Mouse (Mus musculus) embryonic facial prominence, embryonic 14.5 days (tissue): ENCODE measurements around the gene Otc. TPM values are rescaled to one million over a fixed set of nuclear protein-coding genes. Genes with fewer than 3 reads are reported as not detected.

ENCODE experiments used
- ATAC-seq: fragments of 200-750 bp; cut with Nextera tagmentation; 2 replicates; pipeline ENCODE4 v1.8.0; 2017; ENCODE audit warnings: low read depth, moderate number of reproducible peaks, moderate TSS enrichment
- DNase-seq: peaks from one replicate; pipeline ENCODE4 v3.0.0-alpha.2; 2015; ENCODE audit warnings: low spot score
- H3K27ac ChIP-seq: fragments of 300-500 bp; sonication (generic); replicated peaks from 2 replicates; pipeline ENCODE4 v1.5.1; 2014; ENCODE audit warnings: low read depth, mild to moderate bottlenecking, low read length, moderate library complexity
- H3K27me3 ChIP-seq: fragments of 300-500 bp; sonication (generic); replicated peaks from 2 replicates; pipeline ENCODE4 v1.6.1; 2014; ENCODE audit warnings: low read length; ENCODE audit not compliant: control insufficient read depth, insufficient read depth
- H3K36me3 ChIP-seq: fragments of 300-500 bp; sonication (generic); 2 replicates; pipeline ENCODE4 v1.6.1; 2014; ENCODE audit warnings: low read length, mixed read lengths; ENCODE audit not compliant: control insufficient read depth, insufficient read depth
- H3K4me1 ChIP-seq: fragments of 300-500 bp; sonication (generic); 2 replicates; pipeline ENCODE4 v1.6.1; 2014; ENCODE audit warnings: antibody characterized with exemption, low read length; ENCODE audit not compliant: control insufficient read depth, insufficient read depth
- H3K4me2 ChIP-seq: fragments of 300-500 bp; sonication (generic); 2 replicates; pipeline ENCODE4 v1.6.1; 2014; ENCODE audit warnings: low read depth, mild to moderate bottlenecking, low read length, moderate library complexity, mixed read lengths
- H3K4me3 ChIP-seq: fragments of 300-500 bp; sonication (generic); 2 replicates; pipeline ENCODE4 v1.5.1; 2014; ENCODE audit warnings: low read depth, mild to moderate bottlenecking, low read length
- H3K9ac ChIP-seq: fragments of 300-500 bp; sonication (generic); 2 replicates; pipeline ENCODE4 v1.6.1; 2014; ENCODE audit warnings: low read depth, mild to moderate bottlenecking, low read length, moderate library complexity, mixed read lengths
- H3K9me3 ChIP-seq: fragments of 300-500 bp; sonication (generic); 2 replicates; pipeline ENCODE4 v1.6.1; 2016; ENCODE audit warnings: low read length; ENCODE audit not compliant: control insufficient read depth
- WGBS: fragments of 180-500 bp; shearing (Covaris S2); extraction: QIAGEN DNeasy Blood & Tissue Kit; methylation state at CpG from one replicate; pipeline ENCODE4 v1.1.7; 2014; 5-methylcytosine and 5-hydroxymethylcytosine counted together
- polyA plus RNA-seq: library from polyadenylated mRNA; unstranded; fragments of >200 nt; fragmentation: Nextera tagmentation; extraction: Ambion mirVana; gene quantifications from 2 replicates; pipeline ENCODE4 v1.2.1, GENCODE M21; 2014

Gene Otc
- polyA plus RNA-seq = not detected in 2 replicates

GRCm38 (mm10) chrX:10251852-10252504, at the start of gene Otc:
Otc (plus strand) TSS chrX:10252305.
- H3K27ac ChIP-seq = no peak within 1 kb of the TSS
- H3K4me3 ChIP-seq = no peak within 1 kb of the TSS
- H3K27me3 ChIP-seq = no peaks in the 10 kb centered on the region
- DNase-seq (no peak), ATAC-seq (no peak)
- H3K9me3 ChIP-seq = no peaks in the 10 kb centered on the region
- H3K4me1 ChIP-seq = no peaks in the 10 kb centered on the region
- 57% methylated on average over 2 of the region's 2 CpGs for WGBS
- H3K9ac ChIP-seq = no peak within 1 kb of the TSS
- H3K36me3 ChIP-seq = no peaks in the 10 kb centered on the region
- H3K4me2 ChIP-seq = no peak within 1 kb of the TSS

- DNase-seq = no peak
- Histone ChIP-seq H3K4me1 (no peaks in the 10 kb centered on the region), H3K27me3 (no peaks in the 10 kb centered on the region), H3K4me3 (no peak overlapping the region), H3K4me2 (no peak overlapping the region), H3K9ac (no peak overlapping the region), H3K9me3 (no peaks in the 10 kb centered on the region), H3K27ac (no peak overlapping the region), H3K36me3 (0 out of 2 replicates have a peak, but pooled peaks cover 8% of the 10 kb centered on the region)
- WGBS = 79% methylated on average over 5 of the region's 5 CpGs
- ATAC-seq = no peak
Measured at GRCm38 (mm10) chrX:10205937-10206336, 46.2 kb upstream of the Otc start.

GRCm38 (mm10) chrX:10215972-10216371, 36.1 kb upstream of the Otc start:
- peak overlapping the region; percentile 72 for H3K27ac ChIP-seq
- no peaks in the 10 kb centered on the region for H3K4me1 ChIP-seq
- DNase-seq (peak; percentile 65), ATAC-seq (no peak)
- H3K4me2 ChIP-seq = peak overlapping the region; percentile 54
- WGBS = 22% methylated on average over 16 of the region's 16 CpGs
- peak overlapping the region; percentile 66 for H3K9ac ChIP-seq
- H3K9me3 ChIP-seq = no peaks in the 10 kb centered on the region
- no peaks in the 10 kb centered on the region for H3K27me3 ChIP-seq
- H3K4me3 ChIP-seq = peak overlapping the region; percentile 52
- H3K36me3 ChIP-seq = no peaks in the 10 kb centered on the region

- Histone ChIP-seq H3K4me2 (peak within 1 kb of the TSS; percentile 54), H3K4me3 (peak within 1 kb of the TSS; percentile 52), H3K9ac (peak within 1 kb of the TSS; percentile 66), H3K27me3 (no peaks in the 10 kb centered on the region), H3K27ac (peak within 1 kb of the TSS; percentile 72), H3K9me3 (no peaks in the 10 kb centered on the region), H3K36me3 (no peaks in the 10 kb centered on the region), H3K4me1 (no peaks in the 10 kb centered on the region)
- peak; percentile 98 for ATAC-seq
- peak; percentile 95 for DNase-seq
- 17% methylated on average over 28 of the region's 47 CpGs for WGBS
Measured at GRCm38 (mm10) chrX:10216410-10216949, 35.6 kb upstream of the Otc start, which contains the start of gene Rpgr. Rpgr (minus strand) TSS chrX:10216920.

GRCm38 (mm10) chrX:10219281-10219680, 32.8 kb upstream of the Otc start:
- DNase-seq (peak; percentile 2), ATAC-seq (no peak)
- H3K27ac ChIP-seq = no peak overlapping the region
- no peak overlapping the region for H3K4me3 ChIP-seq
- no peaks in the 10 kb centered on the region for H3K36me3 ChIP-seq
- no peaks in the 10 kb centered on the region for H3K9me3 ChIP-seq
- H3K27me3 ChIP-seq = no peaks in the 10 kb centered on the region
- no peak overlapping the region for H3K9ac ChIP-seq
- H3K4me2 ChIP-seq = no peak overlapping the region
- H3K4me1 ChIP-seq = no peaks in the 10 kb centered on the region
- WGBS = 59% methylated on average over 6 of the region's 6 CpGs

GRCm38 (mm10) chrX:10233051-10233450, 19.1 kb upstream of the Otc start:
- Histone ChIP-seq H3K4me2 (no peak overlapping the region), H3K4me1 (no peaks in the 10 kb centered on the region), H3K9me3 (no peaks in the 10 kb centered on the region), H3K4me3 (no peak overlapping the region), H3K36me3 (no peaks in the 10 kb centered on the region), H3K9ac (no peak overlapping the region), H3K27ac (no peak overlapping the region), H3K27me3 (no peaks in the 10 kb centered on the region)
- WGBS = 64% methylated on average over 2 of the region's 2 CpGs
- DNase-seq (peak; percentile 60), ATAC-seq (no peak)

- H3K4me3 ChIP-seq = no peak overlapping the region
- no peaks in the 10 kb centered on the region for H3K27me3 ChIP-seq
- no peak overlapping the region for H3K27ac ChIP-seq
- H3K36me3 ChIP-seq = no peaks in the 10 kb centered on the region
- ATAC-seq = no peak
- H3K9me3 ChIP-seq = no peaks in the 10 kb centered on the region
- no peak overlapping the region for H3K9ac ChIP-seq
- DNase-seq = no peak
- H3K4me2 ChIP-seq = no peak overlapping the region
- 65% methylated on average over 3 of the region's 3 CpGs for WGBS
- H3K4me1 ChIP-seq = no peaks in the 10 kb centered on the region
Measured at GRCm38 (mm10) chrX:10234617-10235016, 17.5 kb upstream of the Otc start.

- 66% methylated on average over 4 of the region's 4 CpGs for WGBS
- Histone ChIP-seq H3K27ac (no peak overlapping the region), H3K27me3 (no peaks in the 10 kb centered on the region), H3K9me3 (no peaks in the 10 kb centered on the region), H3K9ac (no peak overlapping the region), H3K36me3 (no peaks in the 10 kb centered on the region), H3K4me2 (no peak overlapping the region), H3K4me1 (no peaks in the 10 kb centered on the region), H3K4me3 (no peak overlapping the region)
- DNase-seq (no peak), ATAC-seq (no peak)
Measured at GRCm38 (mm10) chrX:10239515-10239914, 12.6 kb upstream of the Otc start.

GRCm38 (mm10) chrX:10243916-10244315, 8.2 kb upstream of the Otc start:
- no peak overlapping the region for H3K4me2 ChIP-seq
- H3K9me3 ChIP-seq = no peaks in the 10 kb centered on the region
- DNase-seq (no peak), ATAC-seq (no peak)
- no peak overlapping the region for H3K9ac ChIP-seq
- no peaks in the 10 kb centered on the region for H3K27me3 ChIP-seq
- no peaks in the 10 kb centered on the region for H3K36me3 ChIP-seq
- 63% methylated on average over 3 of the region's 3 CpGs for WGBS
- no peak overlapping the region for H3K27ac ChIP-seq
- no peaks in the 10 kb centered on the region for H3K4me1 ChIP-seq
- no peak overlapping the region for H3K4me3 ChIP-seq
